Mouse (Mus musculus) naive thymus-derived CD4-positive, alpha-beta T cell, adult 2 months (primary cell): ENCODE data around the gene Bod1l.

ENCODE experiments used
- DNase-seq: peaks from one replicate; pipeline ENCODE4 v3.0.0-alpha.2; 2011; ENCODE audit warnings: low read depth

Gene Bod1l

DNA sequence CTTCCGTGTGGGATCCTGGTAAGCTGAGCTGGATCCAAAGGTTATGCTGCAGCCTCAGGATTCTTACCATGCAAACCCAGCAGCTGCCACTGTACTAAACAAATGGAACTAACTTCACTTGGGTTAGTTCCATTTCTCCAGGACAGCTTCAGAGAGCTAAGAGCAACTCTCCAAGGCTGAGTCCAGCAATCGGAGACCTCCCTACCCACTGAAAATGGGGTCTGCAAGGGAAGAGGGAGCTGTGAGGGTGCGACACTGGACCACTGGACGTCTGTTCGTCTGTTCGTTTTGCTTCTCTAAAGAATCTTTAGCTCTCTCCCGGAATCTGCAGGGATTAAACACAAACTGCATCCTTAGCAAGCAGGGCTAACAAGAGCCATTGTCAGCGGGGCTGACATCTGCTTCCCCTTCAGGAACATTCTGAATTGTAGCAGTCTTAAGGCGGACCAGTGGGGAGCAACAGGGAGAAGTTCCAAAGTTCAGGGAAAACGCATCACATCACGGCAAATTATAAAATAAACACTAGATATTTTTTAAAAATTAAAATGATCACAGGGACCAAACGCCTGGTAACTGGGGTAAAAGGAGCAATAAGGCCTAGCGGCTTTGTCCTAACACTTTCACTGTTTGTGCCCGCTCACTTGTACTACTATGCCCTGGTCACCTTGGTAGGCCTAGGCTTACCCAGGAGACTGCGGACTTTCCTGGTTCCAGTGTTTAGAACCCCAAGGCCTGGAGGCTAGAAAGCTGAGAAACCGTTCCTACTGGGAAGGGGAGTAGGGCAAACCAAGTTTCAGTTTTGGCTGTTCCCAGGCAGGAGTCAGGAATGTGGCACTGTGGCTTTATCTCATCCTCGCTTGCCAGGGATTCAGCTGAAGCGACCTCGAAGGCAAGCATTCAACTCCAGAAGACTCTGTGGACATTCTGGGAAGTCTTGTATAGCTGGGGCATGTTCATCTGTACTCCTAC is 85.2 kb downstream of the Bod1l start:
- no peak for DNase-seq

DNA sequence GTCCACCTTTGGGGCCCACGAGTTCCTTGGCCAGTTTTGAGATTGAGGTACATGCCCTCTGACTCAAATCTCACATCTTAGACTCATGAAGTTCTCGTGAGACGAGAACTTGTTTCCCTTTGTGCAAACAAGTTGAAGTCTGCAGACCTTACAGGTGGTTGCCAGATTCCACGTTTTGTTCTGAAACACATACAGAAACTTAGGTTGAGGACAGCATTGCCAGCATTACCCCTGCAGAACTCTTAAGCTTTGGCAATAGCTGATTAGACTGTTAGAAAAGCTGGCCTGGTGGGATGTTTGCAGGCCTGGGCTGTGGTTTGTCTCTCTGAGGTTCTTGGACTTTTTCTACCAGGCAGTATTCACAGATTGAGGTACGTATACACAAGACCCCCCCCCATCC is 86.8 kb downstream of the Bod1l start:
- DNase-seq: no peak

DNA sequence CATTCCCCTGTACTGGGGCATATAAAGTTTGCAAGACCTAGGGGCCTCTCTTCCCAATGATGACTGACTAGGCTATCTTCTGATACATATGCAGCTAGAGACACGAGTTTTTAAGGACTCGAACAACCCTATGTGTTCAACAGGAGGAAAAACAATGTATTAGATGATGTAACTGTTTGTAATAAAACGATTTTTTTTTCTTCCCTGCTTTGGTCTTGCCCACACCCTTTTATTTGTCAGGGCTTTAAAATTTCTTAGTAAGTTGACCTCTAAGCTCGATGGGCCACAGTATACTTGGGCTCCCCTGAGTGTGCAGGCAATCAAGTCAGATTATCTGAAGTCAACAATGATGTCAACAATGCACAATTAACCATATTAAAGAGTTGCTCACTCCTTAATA is 87.7 kb downstream of the Bod1l start:
- no peak for DNase-seq

DNA sequence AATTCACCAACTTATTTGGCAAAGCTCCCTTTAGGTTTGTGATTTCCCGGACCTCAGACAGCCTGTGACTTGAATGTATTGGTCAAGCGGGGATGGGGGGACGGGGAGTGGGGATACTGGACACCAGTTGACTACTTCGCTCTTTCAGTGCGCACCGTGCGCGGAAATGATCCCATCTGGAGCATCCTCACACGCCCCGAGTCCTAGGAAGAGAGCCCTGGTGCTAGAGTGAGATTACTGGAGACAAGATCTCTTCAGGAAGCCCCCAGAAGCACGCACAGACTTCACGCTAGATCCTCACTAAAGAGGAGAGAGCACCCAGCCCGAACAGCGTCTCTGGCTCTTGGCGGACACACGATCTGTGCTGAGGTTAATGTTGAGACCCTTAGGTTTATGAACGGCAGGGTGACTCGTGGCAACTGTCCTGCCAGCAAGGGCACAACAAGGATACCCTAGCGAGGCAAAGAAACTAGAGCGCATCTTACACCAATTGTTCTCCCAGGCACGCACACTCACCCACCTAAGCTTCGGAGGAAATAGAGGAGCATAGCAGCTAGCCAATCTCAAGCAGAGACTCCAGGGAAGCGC is 88.6 kb downstream of the Bod1l start:
- DNase-seq: no peak

DNA sequence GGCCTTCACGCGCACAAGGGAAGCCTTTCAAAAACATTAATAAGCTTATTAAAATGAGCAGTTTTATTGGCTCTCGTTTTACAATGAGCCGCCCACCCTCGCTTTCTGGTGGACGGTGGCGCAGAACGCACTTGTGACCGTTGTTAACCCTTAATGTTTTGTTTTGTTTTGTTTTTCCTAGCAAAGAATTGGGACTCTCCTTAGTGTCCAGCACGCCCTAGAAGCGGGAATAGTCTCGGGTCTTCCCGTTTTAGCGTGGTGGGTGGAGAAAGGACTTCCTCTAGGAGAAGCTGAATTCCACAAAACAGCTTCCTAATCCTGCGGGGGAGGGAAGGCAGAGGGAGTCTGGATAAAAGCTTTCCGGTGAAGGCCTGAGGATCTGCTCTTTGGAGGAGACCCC is 89.3 kb downstream of the Bod1l start:
- DNase-seq: no peak

DNA sequence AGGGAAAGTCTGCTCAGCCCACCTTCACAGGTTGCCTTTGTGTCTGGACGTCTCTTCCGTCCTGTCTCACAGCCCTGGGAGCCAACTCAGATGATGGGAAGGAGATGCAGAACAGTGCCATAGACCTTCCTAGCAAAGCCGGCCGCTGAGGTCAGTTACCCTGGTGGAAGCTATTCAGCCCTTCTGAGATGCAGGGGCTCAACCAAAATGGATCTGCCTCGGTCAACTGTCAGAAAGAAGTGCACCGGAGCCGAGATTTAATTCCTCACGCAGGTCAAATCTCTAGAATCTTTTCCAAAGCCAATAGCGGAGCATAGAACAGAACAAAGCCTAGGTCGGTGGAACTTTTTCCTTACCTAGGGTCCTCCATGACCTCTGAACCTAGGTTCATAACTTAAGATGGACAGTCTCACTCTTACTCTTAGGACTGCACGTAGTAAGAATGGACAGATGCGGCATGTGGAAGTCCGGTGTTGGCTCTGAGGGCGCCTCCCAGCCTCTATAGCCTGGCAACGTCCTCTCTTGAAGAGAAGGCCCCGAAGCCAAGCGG is 89.8 kb downstream of the Bod1l start:
- DNase-seq: no peak

DNA sequence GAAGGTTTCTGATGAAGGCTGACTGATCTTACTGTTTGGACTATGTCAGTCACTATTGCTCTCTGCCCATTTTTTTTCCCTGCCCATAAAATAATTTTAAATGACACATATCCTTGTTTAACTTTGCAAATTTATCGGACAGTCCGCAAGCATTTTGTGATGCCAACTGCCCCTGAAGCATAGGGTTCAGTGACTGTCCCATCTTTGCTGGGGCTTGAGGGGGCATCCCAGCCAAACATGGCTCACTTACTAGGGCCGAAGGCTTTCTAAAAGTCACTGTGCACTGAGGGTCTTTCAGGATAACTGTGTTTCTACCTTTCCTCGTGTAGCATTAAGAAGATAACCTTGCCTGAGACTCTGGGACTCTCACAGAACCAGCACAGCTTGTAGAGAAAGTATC is 91.4 kb downstream of the Bod1l start:
- no peak for DNase-seq

DNA sequence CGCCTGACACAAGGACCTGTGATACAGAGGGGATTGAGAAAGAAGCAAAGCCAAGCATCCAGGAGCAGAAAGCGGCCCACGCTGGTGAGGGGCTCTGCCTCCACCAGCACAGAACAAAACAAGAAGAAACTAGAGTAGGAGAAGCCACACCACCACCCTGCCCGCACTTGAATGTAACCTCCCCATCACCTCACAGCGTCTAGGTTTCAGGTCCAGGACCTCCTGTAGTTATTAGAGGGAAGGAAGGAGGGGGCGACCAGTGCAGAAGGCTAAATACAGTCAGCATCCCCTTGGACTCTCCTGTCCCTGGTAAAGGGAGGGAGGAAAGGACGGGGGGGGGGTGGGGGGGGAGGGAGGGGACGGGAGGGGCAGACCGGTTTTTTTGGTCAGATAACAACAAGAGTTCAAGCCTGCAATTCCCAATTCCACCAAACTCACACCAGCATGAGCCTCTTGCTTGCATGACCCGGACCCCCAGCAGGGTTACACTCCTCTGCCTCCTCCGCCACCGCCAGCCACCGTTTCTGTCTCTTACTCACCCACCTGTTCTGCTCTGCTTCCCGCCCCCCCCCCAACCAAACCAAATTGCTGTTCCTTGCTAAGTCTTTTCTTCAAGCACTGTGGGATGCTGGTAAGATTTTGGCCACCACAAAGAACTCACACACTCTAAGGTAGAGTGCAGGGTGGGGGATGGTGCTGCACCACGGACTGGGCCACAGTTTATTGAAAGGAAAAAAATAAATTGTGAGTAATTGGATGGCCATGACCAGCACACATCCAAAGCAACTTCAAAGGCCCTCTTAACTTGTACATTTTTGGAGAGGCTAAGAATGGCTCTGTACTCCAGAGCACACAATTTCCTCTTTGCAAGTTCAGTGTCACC is 99.0 kb downstream of the Bod1l start:
- no peak for DNase-seq

DNA sequence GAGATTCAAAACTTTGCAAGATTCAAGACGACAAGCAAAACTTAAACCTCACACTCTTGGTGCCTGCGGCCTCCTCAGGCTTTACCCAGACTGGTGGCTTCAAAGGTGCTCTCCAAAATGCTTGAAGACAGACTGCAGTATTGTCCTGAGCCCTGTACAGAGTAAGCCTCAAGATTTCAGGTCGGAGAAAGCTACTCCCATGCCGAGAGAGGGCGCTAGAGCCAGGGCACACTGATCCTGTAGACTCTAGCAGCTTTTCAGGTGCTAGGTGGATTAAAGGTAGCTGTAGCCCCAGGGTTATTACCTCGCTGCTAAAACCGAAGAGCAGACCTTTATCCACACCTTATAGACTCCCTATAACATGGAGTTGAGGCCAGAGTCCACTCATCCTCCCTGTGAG is 99.9 kb downstream of the Bod1l start:
- DNase-seq: no peak

DNA sequence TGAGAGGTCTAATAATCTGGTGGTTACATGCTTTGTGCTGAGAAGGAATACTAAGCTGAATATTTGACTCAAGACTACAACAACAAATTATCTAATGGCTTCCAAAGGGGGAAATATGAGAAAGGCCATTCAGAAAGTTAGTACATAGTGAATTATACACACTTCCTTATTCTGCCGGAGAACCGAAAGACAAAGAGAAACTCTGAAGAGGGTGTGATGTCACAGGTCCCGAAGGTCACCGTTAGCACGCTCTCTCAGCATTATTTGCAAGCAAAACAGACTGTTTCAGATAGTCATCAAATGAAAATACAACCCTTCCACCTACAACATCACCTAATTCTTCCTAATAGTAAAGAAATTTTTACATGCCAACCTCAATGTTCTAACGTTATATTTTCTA is 105.3 kb downstream of the Bod1l start:
- DNase-seq: no peak
